Mouse (Mus musculus): ENCODE measurements around the gene Fth1. TPM values are rescaled to one million over a fixed set of nuclear protein-coding genes. Genes with fewer than 3 reads are reported as not detected.

Fth1 gene
- 2,861 and 3,351 TPM in 2 replicates for polyA plus RNA-seq (2015; fragmentation: Nextera tagmentation; extraction: Ambion mirVana)

DNA sequence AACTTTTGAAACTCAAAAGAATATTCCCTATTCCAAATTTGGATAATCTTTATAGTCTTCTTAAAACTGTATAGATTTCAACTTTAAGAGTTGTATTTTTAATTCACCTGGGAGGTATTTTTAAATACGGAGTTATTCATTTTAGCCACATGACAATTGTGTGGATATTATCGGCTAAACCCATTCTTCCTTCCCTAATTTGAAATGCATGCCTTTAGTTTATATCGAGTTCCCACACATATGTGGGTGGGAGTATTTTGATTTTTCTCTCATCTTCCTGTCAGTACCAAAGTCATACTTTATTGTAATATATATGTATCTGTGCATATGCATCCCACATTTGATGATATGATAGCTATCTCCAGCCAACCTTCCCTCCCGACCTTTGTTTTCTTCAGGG is at the start of gene Fth1:
Gene Fth1, plus strand, starts transcription at position 341 of the 400 bp plus-strand sequence.

DNA sequence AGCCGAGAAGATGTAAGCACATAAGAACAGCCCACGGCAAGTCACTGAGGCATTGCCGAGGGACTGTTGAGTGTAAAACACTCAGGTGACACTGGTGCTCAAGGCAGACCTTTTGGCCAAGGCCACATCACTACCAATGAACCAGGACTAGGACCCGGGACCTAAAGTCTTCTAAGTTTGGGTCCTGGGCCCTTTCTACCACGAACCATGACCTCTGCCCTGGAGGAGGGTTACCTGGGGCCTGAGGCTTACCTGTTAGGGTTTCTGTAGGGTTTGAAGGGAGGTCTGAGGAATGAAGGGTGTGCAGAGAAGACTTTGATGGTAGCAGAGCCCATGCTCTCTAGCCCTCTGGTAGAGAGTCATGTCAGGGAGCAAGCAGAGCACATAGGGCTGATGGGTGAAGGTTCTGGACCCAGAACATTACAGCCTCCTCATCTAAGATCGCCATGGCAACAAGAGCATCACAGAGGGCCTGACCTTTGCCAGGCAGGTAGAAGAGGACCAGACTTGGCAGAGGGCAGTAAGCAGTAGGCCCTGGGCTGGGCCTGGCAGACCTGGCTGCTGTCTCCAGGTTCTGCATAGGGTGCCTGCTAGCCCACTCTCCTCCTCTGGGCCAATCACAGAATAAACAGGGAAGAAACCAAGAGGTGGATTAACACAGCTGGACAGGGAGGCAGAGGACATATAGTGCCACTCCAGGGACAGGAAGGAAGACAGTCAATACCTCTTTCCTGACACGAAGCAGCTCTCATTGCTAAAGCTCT is 21.0 kb downstream of the Fth1 start, which contains the start of the genes Best1 and Rab3il1:
Gene Best1, minus strand, starts transcription at position 428 of the 764 bp plus-strand sequence.
Gene Rab3il1, plus strand, starts transcription at position 464 of the 764 bp plus-strand sequence.

Other genes with a start within 250 kb of the Fth1 start
- not detected in 2 replicates for gene Scgb2a2, start 133.0 kb upstream of the Fth1 start, polyA plus RNA-seq (2015; fragmentation: Nextera tagmentation; extraction: Ambion mirVana)
- 14.6 and 20.2 TPM in 2 replicates for gene Incenp, start 81.0 kb upstream of the Fth1 start, polyA plus RNA-seq (2015; fragmentation: Nextera tagmentation; extraction: Ambion mirVana)
- gene Best1, start 21.0 kb downstream of the Fth1 start, polyA plus RNA-seq (2015; fragmentation: Nextera tagmentation; extraction: Ambion mirVana), result 4.6 and 4.9 TPM in 2 replicates
- gene Rab3il1, start 21.1 kb downstream of the Fth1 start, polyA plus RNA-seq (2015; fragmentation: Nextera tagmentation; extraction: Ambion mirVana), result 22.8 and 23.5 TPM in 2 replicates
- gene Fads3, start 61.0 kb downstream of the Fth1 start, polyA plus RNA-seq (2015; fragmentation: Nextera tagmentation; extraction: Ambion mirVana), result 36.3 and 40.6 TPM in 2 replicates
- 224 and 246 TPM in 2 replicates for gene Fads2, start 121.1 kb downstream of the Fth1 start, polyA plus RNA-seq (2015; fragmentation: Nextera tagmentation; extraction: Ambion mirVana)
- gene Fads1, start 202.3 kb downstream of the Fth1 start, polyA plus RNA-seq (2015; fragmentation: Nextera tagmentation; extraction: Ambion mirVana), result 139 and 145 TPM in 2 replicates
- 345 TPM in 2 replicates for gene Tmem258, start 223.4 kb downstream of the Fth1 start, polyA plus RNA-seq (2015; fragmentation: Nextera tagmentation; extraction: Ambion mirVana)
- 16.6 and 18.9 TPM in 2 replicates for gene Fen1, start 223.6 kb downstream of the Fth1 start, polyA plus RNA-seq (2015; fragmentation: Nextera tagmentation; extraction: Ambion mirVana)